In the genomic region with DNA sequence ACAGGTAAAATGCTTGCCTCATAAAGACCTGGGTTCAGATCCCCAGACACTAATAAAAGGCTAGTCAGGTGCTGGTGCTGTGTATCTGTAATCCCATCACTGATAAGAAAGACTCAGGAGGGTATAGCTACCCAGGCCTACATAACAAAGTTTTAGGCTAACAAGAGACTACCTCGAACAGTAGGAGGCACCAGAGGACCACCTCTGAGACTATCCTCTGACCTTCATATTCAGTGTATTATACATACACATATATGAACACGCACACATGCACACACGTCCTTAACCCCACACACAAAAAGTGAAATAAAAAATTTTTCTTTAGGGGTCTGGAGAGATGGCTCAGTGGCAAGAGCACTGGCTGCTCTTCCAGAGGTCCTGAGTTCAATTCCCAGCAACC, we compare ENCODE assay signal across 20 mouse cellular contexts. TPM values are rescaled to one million over a fixed set of nuclear protein-coding genes. Genes with fewer than 3 reads are reported as not detected.
A peak's percentile ranks its signal among the peaks of the same experiment; 100 is the strongest.
DNase-seq lines count a peak whose midpoint lies in the region; ATAC-seq and TF ChIP-seq lines count a peak whose summit lies in the region.
"Had no signal": no experiment of that assay in that cellular context is flagged by ENCODE, and none has a peak within 500 bp of the region (broad histone marks: within the 10 kb centered on the region; RNA-seq: fewer than 3 reads in every experiment).

No protein-coding gene starts in this region.

- peak; percentile 22; the same call in 1 of the 2 replicates for TF ChIP-seq CTCF in midbrain, postnatal 0 days (IDR thresholded peaks at IDR 0.05)

- H3K9me3 ChIP-seq in kidney, embryonic 15.5 days (replicated peaks), result no peaks in the 10 kb centered on the region
- no peaks in the 10 kb centered on the region for H3K9me3 ChIP-seq in midbrain, postnatal 0 days (ENCODE audit: low read length)
- H3K9me3 ChIP-seq in midbrain, embryonic 15.5 days, result no peaks in the 10 kb centered on the region
- no peaks in the 10 kb centered on the region for H3K9me3 ChIP-seq in heart, embryonic 10.5 days
- H3K9me3 ChIP-seq: embryonic facial prominence, embryonic 10.5 days; hindbrain, embryonic 13.5 days; lung, embryonic 15.5 days; midbrain, embryonic 13.5 days had no signal

- 80% methylated on average over 3 of the region's 3 CpGs for WGBS in kidney, embryonic 15.5 days
- WGBS in midbrain, postnatal 0 days, result 80% methylated on average over 3 of the region's 3 CpGs
- 87% methylated on average over 3 of the region's 3 CpGs for WGBS in midbrain, embryonic 15.5 days
- 73% methylated on average over 3 of the region's 3 CpGs for WGBS in heart, embryonic 10.5 days

- H3K4me3 ChIP-seq in kidney, embryonic 15.5 days (replicated peaks), result no peak overlapping the region
- no peak overlapping the region for H3K4me3 ChIP-seq in midbrain, postnatal 0 days (ENCODE audit: low read depth, low read length)
- no peak overlapping the region for H3K4me3 ChIP-seq in midbrain, embryonic 15.5 days
- no peak overlapping the region for H3K4me3 ChIP-seq in heart, embryonic 10.5 days
- H3K4me3 ChIP-seq: embryonic facial prominence, embryonic 10.5 days; hindbrain, embryonic 13.5 days; lung, embryonic 15.5 days; midbrain, embryonic 13.5 days had no signal

- no peak overlapping the region for H3K4me2 ChIP-seq in kidney, embryonic 15.5 days
- H3K4me2 ChIP-seq in midbrain, postnatal 0 days (ENCODE audit: low read depth, low read length, poor library complexity, severe bottlenecking), result no peak overlapping the region
- no peak overlapping the region for H3K4me2 ChIP-seq in midbrain, embryonic 15.5 days
- H3K4me2 ChIP-seq: hindbrain, embryonic 13.5 days; lung, embryonic 15.5 days; midbrain, embryonic 13.5 days had no signal

- no peak overlapping the region for H3K27ac ChIP-seq in kidney, embryonic 15.5 days
- no peak overlapping the region for H3K27ac ChIP-seq in midbrain, postnatal 0 days (ENCODE audit: low read depth, low read length)
- no peak overlapping the region for H3K27ac ChIP-seq in midbrain, embryonic 15.5 days
- no peak overlapping the region for H3K27ac ChIP-seq in heart, embryonic 10.5 days
- H3K27ac ChIP-seq: embryonic facial prominence, embryonic 10.5 days; hindbrain, embryonic 13.5 days; lung, embryonic 15.5 days; midbrain, embryonic 13.5 days had no signal

- peak; percentile 32 for DNase-seq in kidney, adult 9 months
- DNase-seq in midbrain, postnatal 0 days (ENCODE audit: low spot score), result no peak
- DNase-seq in MEL-GATA-1-ER (ENCODE audit: extremely low read depth, low read depth), result peak; percentile 37
- peak; percentile 59 for DNase-seq in thymus, postnatal 14 days
- no peak for DNase-seq in heart, embryonic 10.5 days (ENCODE audit: low spot score)
- no peak for DNase-seq in embryo, embryonic 10.5 days (ENCODE audit: low spot score)
- DNase-seq: adrenal gland, postnatal 14 days; cerebellum, postnatal 10 days; gastrocnemius, postnatal 25 days; kidney, adult 8-10 months; layer of hippocampus, adult 9-11 months; left cerebral cortex, postnatal 4 days had no signal

- H3K27me3 ChIP-seq in kidney, embryonic 15.5 days, result no peaks in the 10 kb centered on the region
- H3K27me3 ChIP-seq in midbrain, postnatal 0 days (ENCODE audit: insufficient read depth, low read length), result no peaks in the 10 kb centered on the region
- no peaks in the 10 kb centered on the region for H3K27me3 ChIP-seq in midbrain, embryonic 15.5 days (replicated peaks)
- no peaks in the 10 kb centered on the region for H3K27me3 ChIP-seq in heart, embryonic 10.5 days (ENCODE audit: insufficient read depth, poor library complexity, severe bottlenecking)
- H3K27me3 ChIP-seq: hindbrain, embryonic 13.5 days; lung, embryonic 15.5 days; midbrain, embryonic 13.5 days had no signal

- no peak overlapping the region for H3K9ac ChIP-seq in kidney, embryonic 15.5 days
- H3K9ac ChIP-seq in midbrain, postnatal 0 days (replicated peaks; ENCODE audit: low read length, poor library complexity, severe bottlenecking), result no peak overlapping the region
- H3K9ac ChIP-seq in midbrain, embryonic 15.5 days, result no peak overlapping the region
- H3K9ac ChIP-seq: hindbrain, embryonic 13.5 days; lung, embryonic 15.5 days; midbrain, embryonic 13.5 days had no signal

- H3K4me1 ChIP-seq in kidney, embryonic 15.5 days, result peaks cover 13% of the 10 kb centered on the region
- no peaks in the 10 kb centered on the region for H3K4me1 ChIP-seq in midbrain, postnatal 0 days (ENCODE audit: insufficient read depth, low read length)
- peaks cover 7% of the 10 kb centered on the region; the same call in 1 of the 2 replicates for H3K4me1 ChIP-seq in midbrain, embryonic 15.5 days
- peaks cover 10% of the 10 kb centered on the region; the same call in 1 of the 2 replicates for H3K4me1 ChIP-seq in heart, embryonic 10.5 days

- H3K36me3 ChIP-seq in kidney, embryonic 15.5 days, result no peaks in the 10 kb centered on the region
- no peaks in the 10 kb centered on the region for H3K36me3 ChIP-seq in midbrain, postnatal 0 days (ENCODE audit: insufficient read depth, low read length)
- no peaks in the 10 kb centered on the region for H3K36me3 ChIP-seq in midbrain, embryonic 15.5 days (replicated peaks)
- H3K36me3 ChIP-seq in heart, embryonic 10.5 days, result no peaks in the 10 kb centered on the region
- H3K36me3 ChIP-seq: embryonic facial prominence, embryonic 10.5 days; hindbrain, embryonic 13.5 days; lung, embryonic 15.5 days; midbrain, embryonic 13.5 days had no signal

- ATAC-seq in kidney, embryonic 15.5 days (replicated peaks; ENCODE audit: low FRiP score), result no peak
- ATAC-seq in midbrain, postnatal 0 days (ENCODE audit: low FRiP score), result no peak
- no peak for ATAC-seq in midbrain, embryonic 15.5 days (replicated peaks)
- ATAC-seq: midbrain, embryonic 13.5 days had no signal

RNA-seq across cellular contexts. Expression of gene Nhej1, which starts 2.8 kb away (rescaled TPM):
- polyA plus RNA-seq in kidney, embryonic 15.5 days (2015; fragmentation: Nextera tagmentation; extraction: Ambion mirVana), result 10.3 and 10.6 TPM in 2 replicates
- 1.8 and 2.4 TPM in 2 replicates for total RNA-seq in midbrain, postnatal 0 days (2014; rRNA removed)
- 2.9 and 3.4 TPM in 2 replicates for polyA plus RNA-seq in midbrain, postnatal 0 days (2015; fragmentation: Nextera tagmentation; extraction: Ambion mirVana)
- polyA plus RNA-seq in midbrain, embryonic 15.5 days (2015; fragmentation: Nextera tagmentation; extraction: Ambion mirVana), result 5.1 and 6.0 TPM in 2 replicates
- 10.2 and 10.3 TPM in 2 replicates for polyA plus RNA-seq in heart, embryonic 10.5 days (2016; fragmentation: Nextera tagmentation; extraction: Ambion mirVana)

RNA-seq across cellular contexts. Expression of gene Slc23a3, which starts 11.5 kb away (rescaled TPM):
- 2.5 and 4.3 TPM in 2 replicates for polyA plus RNA-seq in kidney, embryonic 15.5 days (2015; fragmentation: Nextera tagmentation; extraction: Ambion mirVana)
- not detected in 2 replicates for total RNA-seq in midbrain, postnatal 0 days (2014; rRNA removed)
- polyA plus RNA-seq in midbrain, postnatal 0 days (2015; fragmentation: Nextera tagmentation; extraction: Ambion mirVana), result not detected in 2 replicates
- polyA plus RNA-seq in midbrain, embryonic 15.5 days (2015; fragmentation: Nextera tagmentation; extraction: Ambion mirVana), result not detected in 2 replicates
- polyA plus RNA-seq in heart, embryonic 10.5 days (2016; fragmentation: Nextera tagmentation; extraction: Ambion mirVana), result 0.06 TPM in 1 of 2 replicates, not detected in the other
- total RNA-seq: adrenal gland, postnatal 14 days; left cerebral cortex, postnatal 4 days had no signal
- polyA plus RNA-seq: hindbrain, embryonic 13.5 days; midbrain, embryonic 13.5 days; neural tube, embryonic 11.5 days; testis, adult 2 months had no signal

RNA-seq across cellular contexts. Expression of gene Cnppd1, which starts 20.3 kb away (rescaled TPM):
- polyA plus RNA-seq in kidney, embryonic 15.5 days (2015; fragmentation: Nextera tagmentation; extraction: Ambion mirVana), result 41.0 and 50.9 TPM in 2 replicates
- 50.5 and 51.4 TPM in 2 replicates for total RNA-seq in midbrain, postnatal 0 days (2014; rRNA removed)
- polyA plus RNA-seq in midbrain, postnatal 0 days (2015; fragmentation: Nextera tagmentation; extraction: Ambion mirVana), result 48.4 and 50.2 TPM in 2 replicates
- polyA plus RNA-seq in midbrain, embryonic 15.5 days (2015; fragmentation: Nextera tagmentation; extraction: Ambion mirVana), result 58.8 and 61.9 TPM in 2 replicates
- 36.3 TPM in 2 replicates for polyA plus RNA-seq in heart, embryonic 10.5 days (2016; fragmentation: Nextera tagmentation; extraction: Ambion mirVana)

RNA-seq across cellular contexts. Expression of gene Retreg2, which starts 20.4 kb away (rescaled TPM):
- 53.5 and 53.8 TPM in 2 replicates for polyA plus RNA-seq in kidney, embryonic 15.5 days (2015; fragmentation: Nextera tagmentation; extraction: Ambion mirVana)
- 220 and 228 TPM in 2 replicates for total RNA-seq in midbrain, postnatal 0 days (2014; rRNA removed)
- polyA plus RNA-seq in midbrain, postnatal 0 days (2015; fragmentation: Nextera tagmentation; extraction: Ambion mirVana), result 145 TPM in 2 replicates
- polyA plus RNA-seq in midbrain, embryonic 15.5 days (2015; fragmentation: Nextera tagmentation; extraction: Ambion mirVana), result 143 and 153 TPM in 2 replicates
- 30.4 and 37.5 TPM in 2 replicates for polyA plus RNA-seq in heart, embryonic 10.5 days (2016; fragmentation: Nextera tagmentation; extraction: Ambion mirVana)

RNA-seq across cellular contexts. Expression of gene Zfand2b, which starts 46.2 kb away (rescaled TPM):
- polyA plus RNA-seq in kidney, embryonic 15.5 days (2015; fragmentation: Nextera tagmentation; extraction: Ambion mirVana), result 41.3 and 42.4 TPM in 2 replicates
- 28.5 and 38.4 TPM in 2 replicates for total RNA-seq in midbrain, postnatal 0 days (2014; rRNA removed)
- polyA plus RNA-seq in midbrain, postnatal 0 days (2015; fragmentation: Nextera tagmentation; extraction: Ambion mirVana), result 41.1 and 42.5 TPM in 2 replicates
- 38.3 and 41.1 TPM in 2 replicates for polyA plus RNA-seq in midbrain, embryonic 15.5 days (2015; fragmentation: Nextera tagmentation; extraction: Ambion mirVana)
- polyA plus RNA-seq in heart, embryonic 10.5 days (2016; fragmentation: Nextera tagmentation; extraction: Ambion mirVana), result 30.2 and 32.1 TPM in 2 replicates

Comparison
In these comparisons a context has a peak if more than half of its experiments do, and no peak if none do; other contexts are left out.
1. DNase-seq: peak in kidney, adult 9 months (single experiment), MEL-GATA-1-ER (single experiment) and thymus, postnatal 14 days (single experiment); none in midbrain, postnatal 0 days (single experiment), heart, embryonic 10.5 days (single experiment) and embryo, embryonic 10.5 days (single experiment).